Mouse (Mus musculus): ENCODE data around the gene Msln.

Msln gene

GRCm38 (mm10) chr17:25754241-25754640 lies at the start of gene Msln:
Msln (minus strand) TSS chr17:25754378.
- DNase-seq (ENCODE audit: low spot score in 2 of 2) = no peak

DNA sequence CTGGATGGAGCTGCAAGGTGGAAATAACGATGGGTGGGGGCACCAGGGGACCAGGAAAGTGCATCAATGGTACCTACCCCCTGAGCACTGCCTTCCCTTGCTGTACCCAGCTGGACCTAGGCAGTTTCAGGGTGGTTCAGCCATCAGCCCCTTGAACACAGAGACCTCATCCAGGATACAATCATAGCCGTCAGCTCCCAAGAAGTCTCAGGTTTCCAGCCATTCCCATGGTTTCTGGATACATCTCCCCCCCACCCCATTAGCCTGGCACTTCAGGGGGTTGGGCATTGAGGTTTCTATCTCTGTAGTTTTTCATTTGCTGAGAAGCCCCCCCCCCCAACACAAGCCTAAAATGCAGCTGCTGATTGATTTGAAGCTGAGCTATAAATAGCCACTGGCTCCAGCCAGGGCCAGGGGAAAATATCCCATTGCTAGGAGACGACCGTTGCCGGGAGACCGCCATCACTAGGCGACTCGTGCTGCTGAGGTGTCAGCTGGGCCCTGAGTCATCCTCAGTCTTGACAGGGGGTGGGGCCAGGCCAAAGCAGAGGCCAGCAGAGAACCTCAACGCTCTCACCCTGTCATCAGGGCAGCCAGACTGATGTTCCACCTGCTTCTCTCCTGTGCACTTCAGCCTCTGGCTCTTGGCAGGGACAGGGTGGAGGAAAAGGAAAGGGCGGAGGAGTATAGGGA lies 48.8 kb upstream of the Msln start:
- no peak for DNase-seq (ENCODE audit: low spot score in 2 of 2)

GRCm38 (mm10) chr17:25801029-25801428 lies 46.9 kb upstream of the Msln start:
- peak in 1 of 2 experiments; percentile 57 for DNase-seq (ENCODE audit: low spot score in 2 of 2)

DNA sequence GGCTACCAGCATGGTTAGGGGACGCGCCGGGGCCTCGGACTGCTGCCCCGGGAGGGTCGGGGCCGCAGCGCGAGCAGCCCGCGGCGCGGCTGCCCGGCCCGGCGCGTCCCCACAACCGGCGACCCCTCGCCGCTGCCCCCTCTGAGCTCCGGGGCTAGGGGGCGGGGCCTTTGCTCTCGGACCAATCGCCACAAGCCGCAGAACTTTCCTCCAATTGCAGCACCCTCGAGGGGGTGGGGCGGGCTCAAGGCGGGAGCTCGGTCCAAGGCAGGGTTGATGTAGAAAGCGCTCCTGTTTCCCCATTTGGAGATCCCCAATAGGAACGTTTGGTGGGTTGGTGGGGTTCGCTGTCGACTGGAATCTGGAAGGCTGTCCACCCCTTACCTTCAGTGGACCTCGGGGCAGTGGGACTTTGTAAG lies 42.8 kb upstream of the Msln start, which contains the start of gene Metrn:
Gene Metrn, minus strand, starts transcription at position 186 of the 419 bp plus-strand sequence.
- peak; percentile 76 to 84 for DNase-seq (ENCODE audit: low spot score in 2 of 2)

- DNase-seq (ENCODE audit: low spot score in 2 of 2) = no peak
Measured at GRCm38 (mm10) chr17:25796211-25796771, 42.1 kb upstream of the Msln start.

DNA sequence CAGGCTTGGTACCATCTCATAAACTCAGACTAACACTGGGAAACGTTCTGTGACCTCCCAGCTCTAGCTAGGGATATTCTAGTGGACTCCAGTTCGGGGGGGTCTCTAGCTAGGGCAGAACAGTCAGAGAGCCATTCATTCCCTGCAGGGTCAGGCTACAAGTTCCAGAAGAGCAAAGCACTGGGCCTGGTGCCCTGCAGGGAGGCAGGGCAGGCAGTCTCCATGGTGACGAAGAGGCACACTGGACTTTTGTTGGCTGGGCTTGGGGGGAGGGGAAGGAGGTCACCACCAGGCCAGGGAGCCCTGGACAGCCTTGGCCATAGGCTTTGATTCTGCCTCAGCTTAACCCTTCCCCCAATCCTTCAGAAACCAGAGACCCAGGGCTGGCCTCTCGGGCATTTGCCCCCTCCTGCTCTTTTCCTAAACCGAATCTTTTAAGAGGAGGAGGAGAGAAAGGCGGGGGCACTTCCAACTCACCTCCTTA lies 41.5 kb upstream of the Msln start, which contains the start of gene AC134908.4:
Gene AC134908.4, minus strand, starts transcription at position 51 of the 484 bp plus-strand sequence.
- DNase-seq (ENCODE audit: low spot score in 2 of 2) = no peak

- DNase-seq (ENCODE audit: low spot score in 2 of 2) = no peak
Measured at GRCm38 (mm10) chr17:25794998-25795397, 40.8 kb upstream of the Msln start.

DNA sequence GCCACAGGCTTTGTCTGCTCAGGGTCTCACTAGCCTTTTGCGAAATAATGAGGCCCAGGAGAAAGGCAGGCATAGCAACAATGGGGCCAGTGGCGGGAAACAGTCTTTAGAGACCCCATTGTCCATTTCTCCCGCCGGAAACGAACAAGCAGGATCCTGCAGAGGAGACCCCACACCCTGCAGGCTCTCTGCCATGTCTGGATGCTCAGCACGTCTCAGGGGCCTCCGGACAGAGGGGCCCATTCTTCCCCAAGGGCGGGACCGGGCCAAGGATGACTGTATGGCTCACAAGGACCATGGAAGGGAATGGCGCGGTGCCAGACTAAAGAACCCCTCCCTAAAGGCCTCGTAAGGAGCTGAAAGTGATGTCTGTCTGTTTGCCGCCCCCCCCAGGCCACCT lies 40.0 kb upstream of the Msln start:
- no peak for DNase-seq (ENCODE audit: low spot score in 2 of 2)

DNA sequence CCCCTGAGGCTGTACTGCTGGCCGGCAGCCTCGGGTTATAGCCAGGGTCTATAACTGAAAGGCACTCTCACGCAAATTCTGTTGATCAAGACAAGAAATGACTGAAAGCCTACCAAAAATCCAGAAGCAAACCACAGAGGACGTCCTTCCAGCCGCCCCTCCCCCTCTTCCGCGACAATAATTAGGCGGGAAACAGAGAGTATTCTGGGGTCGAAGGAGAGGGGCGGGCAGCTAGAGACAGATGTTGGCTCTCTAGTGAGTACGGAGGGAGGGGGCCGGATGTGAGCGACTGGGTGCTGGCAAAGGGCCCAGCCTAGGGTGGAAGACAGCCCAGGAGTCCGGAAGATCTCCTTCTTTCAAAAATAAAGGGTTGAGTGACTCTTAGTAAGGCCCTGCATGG lies 38.4 kb upstream of the Msln start, which contains the start of gene Fam173a:
Gene Fam173a, minus strand, starts transcription at position 287 of the 400 bp plus-strand sequence.
- DNase-seq (ENCODE audit: low spot score in 2 of 2) = peak; percentile 33 to 69

GRCm38 (mm10) chr17:25791843-25792527 lies 37.8 kb upstream of the Msln start:
- peak; percentile 81 to 84 for DNase-seq (ENCODE audit: low spot score in 2 of 2)

DNA sequence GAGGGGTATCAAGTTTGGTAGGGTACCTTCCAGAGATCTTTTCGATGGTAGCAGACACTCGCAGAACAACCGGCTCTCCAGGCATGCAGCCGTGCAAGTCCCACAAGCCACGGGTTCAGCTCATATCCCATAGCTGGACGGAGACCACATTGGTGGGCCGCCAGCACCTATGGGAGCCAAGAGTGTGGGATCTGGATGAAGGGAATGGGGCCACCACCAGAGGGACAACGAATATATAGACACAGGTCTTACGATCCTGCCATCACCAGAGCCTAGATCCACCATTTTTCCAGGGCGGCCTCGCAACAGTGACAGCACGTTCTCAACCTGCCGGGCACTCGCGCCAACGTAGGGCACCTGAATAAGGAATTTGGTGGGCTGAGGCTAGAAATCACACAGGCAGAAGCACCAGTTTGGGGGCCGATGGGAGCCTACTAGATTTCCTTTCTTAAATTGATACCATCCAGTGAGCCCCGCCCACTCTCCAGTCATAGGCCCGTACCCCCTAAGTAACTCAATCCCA lies 37.2 kb upstream of the Msln start:
- DNase-seq (ENCODE audit: low spot score in 2 of 2) = no peak

DNA sequence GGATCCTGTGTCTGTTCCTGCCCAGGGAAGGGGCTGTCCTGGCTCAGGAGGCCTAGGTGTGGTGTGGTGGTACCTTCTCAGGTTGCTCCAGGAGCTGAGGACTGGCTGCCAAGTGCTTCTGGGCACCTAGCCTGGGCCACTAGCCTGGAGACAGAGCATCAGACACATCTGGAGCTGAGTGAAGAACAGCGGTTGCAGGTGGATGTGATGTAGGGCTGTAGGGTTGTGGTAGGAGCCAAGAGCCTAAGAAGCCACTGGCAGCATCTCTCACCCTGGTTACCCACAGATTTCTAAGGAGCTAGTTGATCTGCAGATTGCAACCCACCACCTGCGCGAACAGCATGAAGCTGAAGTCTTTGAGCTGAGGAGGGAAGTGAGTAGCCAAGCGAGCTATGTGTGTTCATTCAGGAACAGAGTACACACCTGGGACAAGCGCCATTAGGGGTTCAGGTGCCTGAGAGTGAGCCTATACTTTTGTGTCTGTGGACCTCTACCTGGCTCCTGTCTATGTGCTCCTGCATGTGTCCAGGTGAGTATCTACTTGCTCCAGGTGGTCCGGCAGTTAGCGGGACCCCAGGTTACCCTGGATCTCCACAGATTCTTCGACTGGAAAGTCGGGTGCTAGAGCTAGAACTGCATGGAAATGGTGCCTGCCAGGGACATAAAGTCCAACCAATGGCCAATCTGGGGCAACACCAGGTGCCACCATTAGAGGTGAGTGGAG lies 32.8 kb upstream of the Msln start:
- DNase-seq (ENCODE audit: low spot score in 2 of 2) = no peak

DNA sequence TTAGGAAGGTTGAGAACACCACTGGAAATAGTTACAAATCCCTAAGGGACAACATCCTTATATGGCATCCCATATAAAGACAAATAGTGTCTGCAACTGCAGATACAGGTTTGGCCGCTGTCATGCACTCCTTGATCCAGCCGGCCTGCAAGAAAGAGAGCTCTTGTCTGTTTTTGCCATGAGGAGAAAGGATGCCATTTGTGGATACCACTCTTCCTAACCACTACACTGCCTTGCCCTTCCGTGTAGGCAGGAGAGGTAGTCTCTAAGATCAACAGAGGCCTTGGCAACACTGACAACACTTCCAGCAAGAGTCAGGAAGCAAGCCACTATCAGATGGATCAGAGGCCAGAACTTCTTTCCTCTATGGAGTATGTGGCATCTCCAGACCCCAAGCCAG lies 32.1 kb upstream of the Msln start, which contains the start of gene Ccdc78:
Gene Ccdc78, plus strand, starts transcription at position 301 of the 400 bp plus-strand sequence.
- no peak for DNase-seq (ENCODE audit: low spot score in 2 of 2)

DNA sequence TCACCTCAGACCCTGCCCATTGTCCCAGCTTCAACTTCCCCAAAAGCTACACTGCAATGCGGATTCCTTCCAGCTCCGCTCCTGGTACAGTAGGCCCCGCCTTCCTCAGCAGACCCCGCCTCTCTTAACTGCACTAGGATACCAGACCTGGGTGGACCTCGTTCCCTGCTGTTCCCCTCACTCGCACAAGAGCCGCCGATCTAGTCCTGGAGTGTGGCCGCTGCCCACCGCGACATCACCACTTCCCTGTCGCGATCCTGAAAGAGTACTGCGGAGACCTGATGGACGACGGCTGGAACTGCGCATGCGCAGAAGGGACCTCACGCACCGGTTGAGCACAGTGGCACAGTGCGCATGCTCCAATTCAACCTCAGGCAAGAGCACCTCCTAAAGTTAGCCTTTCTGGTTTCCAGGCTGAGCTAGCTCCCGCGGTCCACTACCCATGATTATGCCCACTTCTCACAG lies 31.1 kb upstream of the Msln start, which contains the start of gene Haghl:
Gene Haghl, minus strand, starts transcription at position 393 of the 465 bp plus-strand sequence.
- peak; percentile 94 for DNase-seq (ENCODE audit: low spot score in 2 of 2)

GRCm38 (mm10) chr17:25783861-25784574 lies 29.8 kb upstream of the Msln start:
- no peak for DNase-seq (ENCODE audit: low spot score in 2 of 2)

- no peak for DNase-seq (ENCODE audit: low spot score in 2 of 2)
Measured at GRCm38 (mm10) chr17:25783086-25783485, 28.9 kb upstream of the Msln start.

DNA sequence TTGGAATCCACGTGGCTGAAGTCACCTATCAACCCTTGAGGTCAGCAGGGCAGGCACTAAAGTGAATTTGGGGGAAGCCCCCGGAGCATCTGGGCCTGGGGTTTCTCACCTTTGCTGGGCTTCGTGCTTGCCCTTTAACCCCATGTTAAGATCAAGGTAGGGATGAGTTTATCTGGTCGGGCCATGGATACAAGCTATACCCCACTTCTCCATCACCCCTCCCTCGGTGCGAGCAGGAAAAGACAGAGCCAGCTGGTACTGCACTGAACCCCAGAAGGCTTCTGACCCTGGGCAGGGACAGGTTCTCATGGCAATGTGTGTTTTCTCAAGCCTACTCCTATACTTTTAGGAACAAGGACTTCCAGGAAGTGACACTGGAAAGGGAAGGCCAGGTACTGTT lies 27.2 kb upstream of the Msln start:
- no peak for DNase-seq (ENCODE audit: low spot score in 2 of 2)

- no peak for DNase-seq (ENCODE audit: low spot score in 2 of 2)
Measured at GRCm38 (mm10) chr17:25777948-25778347, 23.8 kb upstream of the Msln start.

- DNase-seq (ENCODE audit: low spot score in 2 of 2) = no peak
Measured at GRCm38 (mm10) chr17:25775318-25776062, 21.3 kb upstream of the Msln start.
